Mouse (Mus musculus): ENCODE measurements at regions not wholly inside any gene's neighbourhood (a gene's known extent, or its start where the extent isn't known, plus 50 kb on each side); places are given as distances from the start of the nearest gene placed in this dataset.
A peak's percentile ranks its signal among the peaks of the same experiment; 100 is the strongest.

GRCm38 (mm10) chr8:101815121-101815520, 970.3 kb downstream of the Cdh11 start:
- DNase-seq (ENCODE audit: low spot score), result no peak

- no peak for DNase-seq (ENCODE audit: low spot score)
Observed at GRCm38 (mm10) chr8:101803561-101803960, 981.9 kb downstream of the Cdh11 start.

- DNase-seq (ENCODE audit: low spot score), result peak; percentile 45
Observed at GRCm38 (mm10) chr8:101802119-101802518, 983.3 kb downstream of the Cdh11 start.

- DNase-seq (ENCODE audit: low spot score), result no peak
Observed at GRCm38 (mm10) chr8:101790785-101791184, 994.7 kb downstream of the Cdh11 start.

- no peak for DNase-seq (ENCODE audit: low spot score)
Observed at GRCm38 (mm10) chr8:101786876-101787275, 998.6 kb downstream of the Cdh11 start.

GRCm38 (mm10) chr8:101782556-101782955, 1002.9 kb downstream of the Cdh11 start:
- DNase-seq (ENCODE audit: low spot score), result no peak

- DNase-seq (ENCODE audit: low spot score), result no peak
Observed at GRCm38 (mm10) chr8:101781942-101782341, 1003.5 kb downstream of the Cdh11 start.

- no peak for DNase-seq (ENCODE audit: low spot score)
Observed at GRCm38 (mm10) chr8:101779966-101780365, 1005.5 kb downstream of the Cdh11 start.

- no peak for DNase-seq (ENCODE audit: low spot score)
Observed at GRCm38 (mm10) chr8:101767588-101767987, 1017.9 kb downstream of the Cdh11 start.
